Mouse (Mus musculus): Measurements from ENCODE around the gene Lias. TPM values are rescaled to one million over a fixed set of nuclear protein-coding genes. Genes with fewer than 3 reads are reported as not detected.
A peak's percentile ranks its signal among the peaks of the same experiment; 100 is the strongest.

Gene Lias
- 18.6 and 26.1 TPM in 2 replicates for polyA plus RNA-seq (2012; rRNA removed)

DNA sequence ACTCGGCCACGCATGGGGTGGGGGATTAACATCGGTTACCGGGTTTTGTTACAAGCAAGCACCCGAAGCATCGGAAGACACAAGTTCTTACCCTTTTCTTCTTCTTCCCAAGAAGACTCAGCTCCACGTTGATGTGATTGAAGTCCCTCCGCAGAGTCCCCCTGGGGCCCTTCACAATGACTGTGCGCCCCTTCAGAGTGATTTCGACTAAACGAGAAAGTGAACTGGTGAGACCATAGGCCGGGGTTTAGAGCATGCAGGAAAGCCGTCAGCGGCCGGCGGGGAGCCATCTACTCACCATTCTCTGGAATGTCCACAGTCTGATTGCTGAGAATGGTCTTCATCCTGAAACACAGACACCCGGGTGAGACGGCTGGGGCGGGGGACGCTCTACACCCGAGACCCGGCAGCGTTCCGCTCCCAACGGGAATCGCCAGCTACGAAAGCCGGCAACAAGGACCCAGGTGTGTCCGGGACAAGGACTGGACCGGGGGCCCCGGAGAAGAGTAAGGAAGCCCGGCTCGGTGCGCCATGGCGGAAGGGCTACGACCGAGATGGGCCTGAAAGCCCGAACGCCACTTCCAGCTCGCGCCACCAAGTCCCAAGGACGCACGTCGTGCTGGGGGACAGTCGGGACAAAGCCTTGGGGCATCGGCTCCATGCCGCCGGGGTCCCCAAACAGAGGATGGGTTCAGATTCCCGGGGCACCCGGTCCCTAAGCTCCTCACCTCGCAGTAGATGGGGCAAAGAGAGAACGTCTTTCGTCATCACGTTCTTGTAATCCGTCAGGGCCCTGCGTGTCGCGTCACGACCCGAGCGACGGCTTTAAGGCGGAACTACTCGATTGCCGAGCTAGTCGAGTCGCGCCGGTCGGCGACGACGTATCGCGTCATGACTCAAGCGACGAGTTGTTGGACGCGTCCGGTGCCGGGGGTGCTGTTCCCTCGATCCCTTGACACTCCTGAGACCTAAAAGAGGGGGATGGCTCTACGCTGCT lies at the start of gene Lias, which contains the start of gene Rpl9:
Gene Lias (plus strand): TSS at position 850 of the 997 bp plus-strand sequence.
Gene Rpl9 (minus strand): TSS at position 797 of the 997 bp plus-strand sequence.
- peak; percentile 99 for DNase-seq
- Histone ChIP-seq H3K27ac (ENCODE audit: insufficient read depth, low read depth, low read length) (peak within 1 kb of the TSS; percentile 90), H3K4me1 (ENCODE audit: control insufficient read depth, insufficient read depth, low read length) (no peaks in the 10 kb centered on the region), H3K27me3 (replicated peaks; ENCODE audit: control insufficient read depth, insufficient read depth, low read length) (no peaks in the 10 kb centered on the region), H3K4me3 (ENCODE audit: insufficient read depth, low read depth, low read length) (peak within 1 kb of the TSS; percentile 92), H3K36me3 (ENCODE audit: control insufficient read depth, insufficient read depth, low read length) (no peaks in the 10 kb centered on the region)
- TF ChIP-seq POLR2A (IDR thresholded peaks at IDR 0.05; ENCODE audit: low read depth, low read length) (peak; percentile 86), CTCF (conservative IDR thresholded peaks at IDR 0.05; ENCODE audit: insufficient read depth, insufficient read length, low read depth, low read length) (no peak)
- WGBS: under 1% methylated on average over 83 of the region's 83 CpGs

GRCm38 (mm10) chr5:65348168-65348567 lies 43.1 kb upstream of the Lias start, which contains the start of gene Klb:
TSS of gene Klb (plus strand) at chr5:65348314.
- 37% methylated on average over 15 of the region's 15 CpGs for WGBS
- TF ChIP-seq CTCF (conservative IDR thresholded peaks at IDR 0.05; ENCODE audit: insufficient read depth, insufficient read length, low read depth, low read length): no peak
- no peak for TF ChIP-seq POLR2A (IDR thresholded peaks at IDR 0.05; ENCODE audit: low read depth, low read length)

DNA sequence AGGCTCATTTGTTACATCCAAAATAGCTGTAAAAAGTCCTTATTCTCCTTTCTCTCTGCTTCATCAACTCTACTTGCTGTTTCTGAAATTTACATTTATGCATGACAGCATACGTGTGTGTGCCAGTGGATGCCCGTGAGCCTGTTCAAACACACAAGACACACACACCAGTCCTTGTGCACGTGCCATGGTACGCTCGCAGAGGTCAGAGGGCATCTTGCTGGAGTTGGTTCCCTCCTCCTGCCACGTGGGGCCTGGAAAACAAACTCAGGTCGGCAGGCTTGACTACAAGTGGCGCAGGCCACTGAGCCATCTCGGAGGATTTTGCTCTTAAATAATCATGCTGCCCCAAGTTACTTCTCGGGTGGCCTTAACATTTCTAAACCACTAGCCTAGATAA lies 40.8 kb upstream of the Lias start:
- no peak for DNase-seq
- TF ChIP-seq POLR2A (IDR thresholded peaks at IDR 0.05; ENCODE audit: low read depth, low read length) (no peak), CTCF (conservative IDR thresholded peaks at IDR 0.05; ENCODE audit: insufficient read depth, insufficient read length, low read depth, low read length) (no peak)
- Histone ChIP-seq H3K36me3 (ENCODE audit: control insufficient read depth, insufficient read depth, low read length) (no peaks in the 10 kb centered on the region), H3K27ac (ENCODE audit: insufficient read depth, low read depth, low read length) (no peak overlapping the region), H3K27me3 (replicated peaks; ENCODE audit: control insufficient read depth, insufficient read depth, low read length) (no peaks in the 10 kb centered on the region), H3K4me1 (ENCODE audit: control insufficient read depth, insufficient read depth, low read length) (no peaks in the 10 kb centered on the region), H3K4me3 (ENCODE audit: insufficient read depth, low read depth, low read length) (no peak overlapping the region)
- 60% methylated on average over 10 of the region's 10 CpGs for WGBS

More at GRCm38 (mm10) chr5:65348168-65348567, 43.1 kb upstream of the Lias start, which contains the start of gene Klb:
- DNase-seq: no peak
- no peaks in the 10 kb centered on the region for H3K4me1 ChIP-seq (ENCODE audit: control insufficient read depth, insufficient read depth, low read length)
- no peak within 1 kb of the TSS for H3K27ac ChIP-seq (ENCODE audit: insufficient read depth, low read depth, low read length)
- no peaks in the 10 kb centered on the region for H3K27me3 ChIP-seq (replicated peaks; ENCODE audit: control insufficient read depth, insufficient read depth, low read length)
- no peak within 1 kb of the TSS for H3K4me3 ChIP-seq (ENCODE audit: insufficient read depth, low read depth, low read length)
- no peaks in the 10 kb centered on the region for H3K36me3 ChIP-seq (ENCODE audit: control insufficient read depth, insufficient read depth, low read length)

DNA sequence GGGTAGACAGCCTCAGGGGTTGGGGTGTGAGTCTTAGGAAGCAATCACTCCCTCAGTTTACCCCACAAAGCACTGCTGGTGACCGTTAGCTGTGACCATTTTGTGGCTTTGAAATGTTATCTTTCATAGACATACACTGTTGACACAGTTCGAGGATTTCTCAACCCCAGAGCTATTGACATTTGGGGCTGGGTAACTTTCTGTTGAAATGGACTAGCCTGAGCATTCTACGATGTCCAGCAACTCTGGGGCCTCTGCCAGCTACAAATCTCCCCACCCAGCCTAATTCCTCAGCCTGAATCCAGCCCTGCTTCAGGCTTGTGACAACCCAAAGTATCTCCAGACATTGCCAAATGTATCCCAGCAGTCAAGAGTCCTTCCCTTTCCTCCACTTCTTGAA lies 37.2 kb upstream of the Lias start:
- peak; percentile 4 for DNase-seq
- no peak for TF ChIP-seq POLR2A (IDR thresholded peaks at IDR 0.05; ENCODE audit: low read depth, low read length)
- TF ChIP-seq CTCF (conservative IDR thresholded peaks at IDR 0.05; ENCODE audit: insufficient read depth, insufficient read length, low read depth, low read length): no peak
- Histone ChIP-seq H3K27ac (ENCODE audit: insufficient read depth, low read depth, low read length) (no peak overlapping the region), H3K4me1 (ENCODE audit: control insufficient read depth, insufficient read depth, low read length) (no peaks in the 10 kb centered on the region), H3K36me3 (ENCODE audit: control insufficient read depth, insufficient read depth, low read length) (no peaks in the 10 kb centered on the region), H3K27me3 (replicated peaks; ENCODE audit: control insufficient read depth, insufficient read depth, low read length) (no peaks in the 10 kb centered on the region), H3K4me3 (ENCODE audit: insufficient read depth, low read depth, low read length) (no peak overlapping the region)
- 84% methylated on average over 3 of the region's 3 CpGs for WGBS

- 82% methylated on average over 5 of the region's 5 CpGs for WGBS
These were observed 36.3 kb upstream of the Lias start for GRCm38 (mm10) chr5:65354985-65355384.

DNA sequence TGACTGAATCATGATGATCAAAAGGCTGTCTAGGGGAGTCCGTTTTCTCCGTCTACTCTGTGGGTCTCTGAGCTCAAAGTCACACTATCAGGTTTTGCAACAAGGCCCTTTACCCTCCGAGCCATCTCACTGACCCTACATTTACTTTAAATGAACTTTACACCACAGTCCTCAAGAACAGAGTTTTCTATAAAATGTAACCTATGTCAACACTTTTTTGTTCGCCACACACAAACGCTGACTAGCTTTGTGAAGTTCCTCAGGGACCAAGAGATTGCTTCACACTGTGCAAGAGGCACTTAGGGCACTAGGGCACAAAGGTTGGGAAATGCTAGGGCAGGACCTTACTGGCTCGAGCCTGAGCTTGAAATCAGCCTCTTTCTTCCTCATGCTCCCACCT lies 34.4 kb upstream of the Lias start:
- Histone ChIP-seq H3K27me3 (replicated peaks; ENCODE audit: control insufficient read depth, insufficient read depth, low read length) (no peaks in the 10 kb centered on the region), H3K36me3 (ENCODE audit: control insufficient read depth, insufficient read depth, low read length) (no peaks in the 10 kb centered on the region), H3K4me1 (ENCODE audit: control insufficient read depth, insufficient read depth, low read length) (no peaks in the 10 kb centered on the region), H3K4me3 (ENCODE audit: insufficient read depth, low read depth, low read length) (no peak overlapping the region), H3K27ac (ENCODE audit: insufficient read depth, low read depth, low read length) (no peak overlapping the region)
- 71% methylated on average over 6 of the region's 6 CpGs for WGBS
- TF ChIP-seq CTCF (conservative IDR thresholded peaks at IDR 0.05; ENCODE audit: insufficient read depth, insufficient read length, low read depth, low read length) (no peak), POLR2A (IDR thresholded peaks at IDR 0.05; ENCODE audit: low read depth, low read length) (no peak)
- peak; percentile 7 for DNase-seq

More at GRCm38 (mm10) chr5:65354985-65355384, 36.3 kb upstream of the Lias start:
- TF ChIP-seq POLR2A (IDR thresholded peaks at IDR 0.05; ENCODE audit: low read depth, low read length) (no peak), CTCF (conservative IDR thresholded peaks at IDR 0.05; ENCODE audit: insufficient read depth, insufficient read length, low read depth, low read length) (0 out of 2 replicates have a peak, but pooled peaks have one; percentile 11)
- H3K36me3 ChIP-seq (ENCODE audit: control insufficient read depth, insufficient read depth, low read length): no peaks in the 10 kb centered on the region
- H3K4me1 ChIP-seq (ENCODE audit: control insufficient read depth, insufficient read depth, low read length): no peaks in the 10 kb centered on the region
- no peaks in the 10 kb centered on the region for H3K27me3 ChIP-seq (replicated peaks; ENCODE audit: control insufficient read depth, insufficient read depth, low read length)
- H3K27ac ChIP-seq (ENCODE audit: insufficient read depth, low read depth, low read length): no peak overlapping the region
- H3K4me3 ChIP-seq (ENCODE audit: insufficient read depth, low read depth, low read length): no peak overlapping the region
- no peak for DNase-seq

DNA sequence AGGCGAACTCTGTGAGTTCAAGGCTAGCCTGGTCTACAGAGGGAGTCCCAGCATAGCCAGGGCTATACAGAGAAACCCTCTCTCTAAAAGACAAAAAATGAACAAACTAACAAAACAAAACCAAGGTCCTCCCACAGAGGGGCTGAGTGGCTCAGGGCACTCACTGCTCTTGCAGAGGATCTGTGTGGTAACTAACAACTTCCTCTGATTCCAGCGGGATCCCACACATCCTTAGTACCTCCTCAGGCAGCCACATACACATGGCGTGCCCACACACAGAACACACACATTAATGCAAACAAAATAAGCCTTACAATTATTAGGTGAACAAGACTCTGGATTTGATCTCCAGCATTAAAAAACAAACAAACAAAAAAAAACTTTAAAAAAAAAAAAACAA lies 33.5 kb upstream of the Lias start:
- 92% methylated on average over 3 of the region's 3 CpGs for WGBS

More for the DNA sequence above, 33.5 kb upstream of the Lias start:
- DNase-seq: no peak
- Histone ChIP-seq H3K27me3 (replicated peaks; ENCODE audit: control insufficient read depth, insufficient read depth, low read length) (no peaks in the 10 kb centered on the region), H3K4me3 (ENCODE audit: insufficient read depth, low read depth, low read length) (no peak overlapping the region), H3K36me3 (ENCODE audit: control insufficient read depth, insufficient read depth, low read length) (no peaks in the 10 kb centered on the region), H3K4me1 (ENCODE audit: control insufficient read depth, insufficient read depth, low read length) (no peaks in the 10 kb centered on the region), H3K27ac (ENCODE audit: insufficient read depth, low read depth, low read length) (no peak overlapping the region)
- TF ChIP-seq POLR2A (IDR thresholded peaks at IDR 0.05; ENCODE audit: low read depth, low read length) (no peak), CTCF (conservative IDR thresholded peaks at IDR 0.05; ENCODE audit: insufficient read depth, insufficient read length, low read depth, low read length) (no peak)
